Mouse (Mus musculus) c-Kit-positive CD71-negative TER-119-negative erythroid progenitor cells, embryonic 14.5 days (primary cell): ENCODE measurements at regions not wholly inside any gene's neighbourhood (a gene's known extent, or its start where the extent isn't known, plus 50 kb on each side); places are given as distances from the start of the nearest gene placed in this dataset.

Experiments used
- DNase-seq: peaks from one replicate; pipeline ENCODE4 v3.0.0-alpha.2; 2013; ENCODE audit warnings: low read depth

DNA sequence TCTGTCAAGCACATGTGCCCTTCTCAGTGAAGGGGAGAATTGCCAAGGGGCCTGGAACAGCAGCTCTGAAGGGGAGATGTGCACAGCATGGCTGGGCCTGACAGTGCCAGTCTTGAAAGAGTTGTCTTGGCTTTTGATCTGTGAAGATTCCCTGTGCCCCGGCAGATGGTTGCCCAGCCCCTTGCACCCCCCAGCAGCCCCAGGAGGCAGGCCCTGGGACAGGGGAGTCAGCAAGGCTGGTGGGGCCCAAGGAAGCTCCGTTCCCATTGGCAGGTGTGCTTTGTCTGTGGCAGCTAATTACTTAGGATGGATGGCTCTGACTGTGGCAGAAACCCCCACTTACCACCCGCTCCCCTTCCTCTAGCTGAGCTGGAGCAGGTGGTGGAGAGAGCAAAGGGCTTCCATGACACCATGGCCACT, 58.6 kb downstream of the Tspan17 start:
- DNase-seq, result no peak

DNA sequence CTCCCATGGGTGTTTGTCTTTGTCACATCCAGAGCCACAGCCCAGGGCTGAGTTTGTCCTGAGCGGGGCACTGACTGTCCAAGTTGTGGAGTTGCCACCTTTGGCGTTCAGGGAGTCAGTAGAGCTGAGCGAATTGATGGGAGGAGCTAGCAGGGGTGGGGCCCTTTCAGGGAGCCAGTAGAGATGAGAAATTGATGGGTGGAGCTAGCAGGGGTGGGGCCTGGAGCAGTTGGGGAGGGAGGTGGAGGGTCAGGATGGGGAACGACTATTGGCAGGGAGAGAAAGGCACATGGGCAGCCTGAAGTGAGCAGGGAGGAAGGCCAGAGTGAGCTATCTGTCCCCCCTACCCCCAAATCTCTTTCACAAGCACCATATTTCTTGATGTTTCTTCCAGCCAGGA, 62.0 kb downstream of the Tspan17 start:
- DNase-seq, result no peak

DNA sequence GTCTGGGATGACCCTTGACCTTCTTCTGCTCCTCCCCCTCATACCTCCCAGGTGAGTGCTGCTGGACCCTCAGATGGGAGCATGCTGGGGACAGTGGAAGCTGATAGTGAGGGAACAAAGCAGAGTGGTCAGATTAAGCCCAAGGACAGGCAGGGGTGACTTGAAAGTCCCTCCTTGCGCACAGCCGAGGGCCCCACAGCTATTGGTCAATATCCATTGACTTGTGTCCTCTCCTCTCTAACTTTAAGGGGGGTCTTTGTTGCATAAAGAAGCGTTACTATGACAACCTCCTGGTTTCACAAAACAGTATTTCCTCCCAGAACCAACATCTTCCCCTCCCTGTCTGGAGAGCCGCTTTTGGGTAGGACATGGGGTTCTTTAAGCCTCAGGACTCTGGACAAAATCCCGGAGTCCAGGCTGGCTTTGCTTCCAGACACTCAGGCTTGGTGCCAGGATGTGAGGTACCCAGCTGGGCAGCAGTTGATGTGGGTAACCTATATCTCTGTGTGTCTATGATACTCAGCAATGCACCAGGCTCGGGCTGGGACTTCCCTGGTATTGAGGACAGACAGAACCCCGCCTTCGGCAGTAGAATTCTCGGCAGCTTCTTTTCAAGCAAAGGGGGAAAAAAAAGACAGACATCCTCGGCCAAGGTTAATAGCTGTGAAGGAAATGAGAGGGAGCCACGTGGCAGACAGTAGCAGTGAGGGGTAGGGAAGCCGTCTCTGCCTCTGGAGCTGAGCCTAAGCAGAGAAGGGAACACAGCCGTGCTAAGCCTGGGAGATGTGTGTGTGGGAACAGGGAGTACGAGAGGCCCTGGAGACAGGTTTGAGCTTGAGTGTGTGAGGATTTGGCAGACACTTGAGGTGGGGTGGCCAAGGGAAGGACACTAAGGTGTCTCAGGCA, 66.4 kb downstream of the Tspan17 start:
- no peak for DNase-seq

DNA sequence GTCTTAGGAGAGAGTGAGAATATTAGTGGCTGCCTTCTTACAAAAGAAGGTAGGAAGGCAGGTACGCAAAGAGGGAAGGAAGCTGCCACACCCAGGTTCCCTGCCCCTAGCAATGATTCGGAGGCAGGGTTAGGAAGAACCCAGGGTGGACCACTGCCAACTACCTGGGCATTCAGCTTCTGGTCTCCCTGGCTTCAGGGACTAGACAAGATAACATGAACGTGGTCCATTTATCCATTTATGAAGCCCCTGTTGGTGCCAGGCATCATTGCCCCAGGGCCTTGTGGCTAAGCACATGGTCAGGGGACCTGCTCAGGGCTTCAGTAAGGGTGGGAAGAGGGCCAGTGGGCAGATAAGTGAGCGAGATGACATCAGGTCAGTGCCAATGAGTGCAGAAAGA, 73.8 kb downstream of the Tspan17 start:
- DNase-seq, result no peak

DNA sequence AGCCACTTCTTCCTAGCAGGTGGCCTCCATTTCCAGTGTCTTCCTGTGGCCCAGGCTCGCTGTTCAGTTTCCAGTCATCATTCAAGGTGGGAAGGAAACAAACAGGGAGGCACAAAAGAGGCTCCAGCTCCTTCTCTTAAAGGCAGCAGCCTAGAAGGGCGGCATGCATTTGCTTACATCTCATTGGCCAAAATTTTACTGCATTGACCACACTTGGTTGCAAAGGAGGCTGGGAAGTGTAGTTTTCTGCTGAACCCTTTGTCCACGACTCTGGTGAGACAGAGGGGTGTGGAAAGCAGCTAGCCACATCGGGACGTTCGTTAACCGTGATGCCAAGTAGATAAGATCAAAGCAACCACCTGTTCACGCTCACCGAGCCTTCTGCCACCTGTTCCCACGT, 74.9 kb downstream of the Tspan17 start:
- DNase-seq, result no peak

DNA sequence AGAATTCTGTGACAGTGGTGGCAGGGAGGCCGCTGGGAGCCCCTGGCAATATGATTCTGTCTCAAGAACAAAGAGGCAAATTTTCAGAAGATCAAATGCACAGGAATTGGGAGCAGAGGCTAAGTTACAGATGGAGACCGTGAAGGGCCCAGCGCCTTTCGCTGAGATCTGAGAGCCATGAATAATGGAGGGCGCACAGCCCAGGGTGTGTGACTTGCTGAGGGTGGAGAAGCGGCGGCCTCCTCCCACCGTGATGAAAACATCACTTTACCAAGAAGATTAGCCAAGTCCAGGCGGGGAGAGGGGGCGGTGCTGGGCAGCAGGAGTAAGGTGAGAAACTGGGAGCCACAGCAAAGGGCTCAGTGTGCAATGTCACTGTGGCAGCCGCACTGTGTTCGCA, 77.2 kb upstream of the Unc5a start:
- no peak for DNase-seq

DNA sequence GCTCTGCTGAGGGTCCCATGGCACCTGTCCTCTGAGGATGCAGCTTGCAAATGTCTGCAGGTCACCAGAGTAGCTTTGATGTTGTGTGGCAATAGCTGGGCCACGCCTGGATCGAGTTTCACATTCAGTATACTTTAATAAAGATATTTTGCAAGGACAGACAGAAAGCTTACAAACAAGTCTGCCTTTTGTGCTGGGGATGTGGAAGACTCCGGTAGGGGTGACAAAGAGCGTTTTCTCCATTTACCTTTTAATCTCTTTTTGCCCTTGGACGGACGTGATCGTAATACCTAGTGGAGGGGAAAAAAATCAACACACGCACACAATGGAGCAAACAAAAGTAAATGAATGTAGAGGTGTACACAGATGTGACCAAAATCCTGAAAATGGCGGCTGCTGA, 75.3 kb upstream of the Unc5a start:
- no peak for DNase-seq

DNA sequence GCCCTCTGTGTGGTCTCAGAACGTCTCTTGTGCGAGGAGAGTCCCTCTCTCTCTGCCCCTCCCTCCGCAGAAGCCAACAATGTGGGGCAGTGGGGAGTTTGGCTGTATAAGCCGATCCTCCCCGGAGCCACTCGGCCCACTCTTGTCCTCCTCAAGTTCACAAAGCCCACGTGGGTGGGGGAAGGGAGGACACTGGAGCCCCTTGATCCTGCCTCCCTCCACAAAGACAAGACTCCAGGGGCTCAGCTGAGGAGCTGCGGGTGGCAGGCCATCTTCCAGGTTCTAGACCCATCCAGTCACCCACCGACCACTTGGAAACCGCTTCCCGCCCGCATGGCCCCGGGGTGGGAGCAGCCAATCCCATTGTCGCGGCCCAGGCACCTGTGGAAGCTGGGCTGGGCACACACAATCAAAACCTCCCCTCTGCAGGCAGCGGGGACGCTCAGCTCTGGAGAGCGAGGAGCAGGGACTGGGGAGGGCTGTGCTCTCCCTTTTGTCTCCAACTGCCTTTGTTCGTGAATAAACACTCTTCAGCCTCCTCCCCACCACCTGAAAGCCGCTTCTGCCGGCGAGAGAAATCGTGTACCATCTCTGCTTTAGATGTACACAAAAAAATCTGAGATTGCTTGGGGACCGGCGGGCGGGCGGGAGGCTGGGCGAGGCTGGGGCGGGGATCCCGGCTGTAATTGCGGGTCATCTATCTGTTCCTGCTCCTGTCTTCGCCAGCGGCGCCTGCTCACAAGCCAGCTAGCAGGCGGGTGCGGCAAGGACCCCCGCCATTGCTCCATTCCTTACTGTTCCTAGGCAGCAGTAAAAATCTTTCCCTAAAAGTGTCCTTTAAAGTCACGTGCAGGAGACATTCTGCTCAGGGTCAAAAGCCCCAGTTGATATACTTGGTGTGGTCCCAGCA, 74.7 kb upstream of the Unc5a start:
- no peak for DNase-seq

DNA sequence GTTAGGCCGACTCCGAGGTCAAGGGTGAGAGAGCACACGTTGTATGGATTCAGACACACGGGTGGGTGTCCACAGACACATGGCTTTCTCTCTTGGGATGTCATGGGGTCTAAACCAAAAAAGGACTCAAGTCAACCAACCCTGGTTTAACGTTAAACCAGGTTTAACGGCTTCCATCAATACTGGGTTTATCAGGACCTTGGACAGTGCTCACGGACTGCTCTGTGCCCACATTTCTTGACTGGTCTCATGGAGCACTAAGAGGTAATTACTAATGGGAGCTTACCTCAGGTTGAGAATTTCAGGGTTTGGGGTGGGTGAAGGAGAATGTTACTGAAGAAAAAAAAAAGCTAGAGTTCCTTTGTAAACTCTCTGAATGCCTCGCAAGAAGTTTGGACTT, 72.7 kb upstream of the Unc5a start:
- DNase-seq, result peak; percentile 33

DNA sequence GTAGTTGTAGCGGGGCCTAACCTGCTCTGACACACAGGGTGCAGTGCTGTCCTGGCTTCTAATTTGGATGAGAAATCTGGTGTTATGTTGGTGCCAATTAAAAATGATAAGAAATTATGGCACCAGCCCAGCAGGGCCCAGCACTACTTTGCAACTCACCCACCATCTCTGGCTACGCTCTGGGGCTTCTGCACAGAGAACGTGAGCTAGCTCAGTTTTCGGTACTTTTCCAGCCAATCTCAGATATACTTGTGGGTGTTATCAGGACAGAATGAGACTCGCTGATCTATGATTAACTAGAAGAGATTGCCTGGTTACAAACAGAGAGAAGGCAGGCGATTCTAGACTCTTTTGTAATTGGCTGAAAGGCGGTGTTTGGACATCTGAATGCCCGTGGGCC, 71.6 kb upstream of the Unc5a start:
- no peak for DNase-seq

DNA sequence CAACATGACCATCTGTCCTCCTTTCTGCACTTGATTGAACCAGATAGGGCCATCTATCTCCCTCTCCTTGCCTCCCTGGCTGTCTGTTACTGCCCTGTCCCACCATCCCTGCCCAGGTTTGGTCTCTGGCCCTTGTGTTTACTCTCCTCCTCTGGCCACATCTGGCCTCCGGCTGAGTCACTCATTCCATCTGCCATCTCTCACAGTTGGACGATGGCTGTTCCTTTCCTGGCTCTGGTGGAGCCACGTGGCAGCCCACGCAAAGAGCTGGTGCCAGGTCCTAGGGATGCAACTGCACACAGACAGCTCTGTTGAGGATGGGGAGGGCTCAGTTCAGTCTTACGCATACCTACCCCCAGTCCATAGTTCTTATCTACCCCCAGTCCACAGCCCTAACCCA, 69.9 kb upstream of the Unc5a start:
- DNase-seq, result no peak

DNA sequence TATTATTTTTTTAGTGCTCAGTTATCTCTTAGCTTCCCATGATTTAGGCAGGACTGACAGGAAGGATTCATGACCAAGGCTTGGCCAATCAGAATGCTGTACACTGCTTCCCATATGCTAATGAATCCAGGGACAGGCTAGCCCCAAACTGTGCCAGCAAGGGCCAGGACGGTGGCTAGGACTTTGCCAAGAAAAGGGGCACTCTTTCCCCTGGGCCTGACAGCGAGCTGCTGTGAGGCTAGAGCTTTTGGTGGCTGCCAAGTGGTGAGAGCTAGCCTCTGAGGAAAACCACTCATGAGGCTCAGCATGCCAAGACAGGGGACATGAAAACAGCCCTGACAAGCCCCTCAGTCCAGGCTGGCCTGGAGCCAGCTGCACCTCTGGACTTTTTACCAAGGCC, 69.0 kb upstream of the Unc5a start:
- DNase-seq, result no peak

DNA sequence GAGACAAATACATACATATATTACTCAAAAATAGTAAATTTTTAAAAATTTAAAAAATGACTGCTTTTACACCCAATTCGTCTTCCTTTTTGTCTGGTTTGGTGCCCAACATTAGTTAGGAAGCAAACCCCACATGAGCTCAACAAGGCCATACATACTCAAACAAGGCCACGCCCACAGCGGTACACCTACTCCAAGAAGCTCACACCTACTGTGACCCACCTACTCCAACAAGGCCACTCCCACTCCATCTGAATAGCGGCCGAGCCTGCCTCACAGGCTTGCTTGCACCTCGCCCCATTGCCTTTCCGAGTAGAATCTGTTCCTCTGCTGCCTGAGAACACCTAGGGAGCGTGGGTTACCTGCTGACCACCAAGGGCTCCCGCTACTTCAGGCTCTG, 66.4 kb upstream of the Unc5a start:
- DNase-seq, result no peak

DNA sequence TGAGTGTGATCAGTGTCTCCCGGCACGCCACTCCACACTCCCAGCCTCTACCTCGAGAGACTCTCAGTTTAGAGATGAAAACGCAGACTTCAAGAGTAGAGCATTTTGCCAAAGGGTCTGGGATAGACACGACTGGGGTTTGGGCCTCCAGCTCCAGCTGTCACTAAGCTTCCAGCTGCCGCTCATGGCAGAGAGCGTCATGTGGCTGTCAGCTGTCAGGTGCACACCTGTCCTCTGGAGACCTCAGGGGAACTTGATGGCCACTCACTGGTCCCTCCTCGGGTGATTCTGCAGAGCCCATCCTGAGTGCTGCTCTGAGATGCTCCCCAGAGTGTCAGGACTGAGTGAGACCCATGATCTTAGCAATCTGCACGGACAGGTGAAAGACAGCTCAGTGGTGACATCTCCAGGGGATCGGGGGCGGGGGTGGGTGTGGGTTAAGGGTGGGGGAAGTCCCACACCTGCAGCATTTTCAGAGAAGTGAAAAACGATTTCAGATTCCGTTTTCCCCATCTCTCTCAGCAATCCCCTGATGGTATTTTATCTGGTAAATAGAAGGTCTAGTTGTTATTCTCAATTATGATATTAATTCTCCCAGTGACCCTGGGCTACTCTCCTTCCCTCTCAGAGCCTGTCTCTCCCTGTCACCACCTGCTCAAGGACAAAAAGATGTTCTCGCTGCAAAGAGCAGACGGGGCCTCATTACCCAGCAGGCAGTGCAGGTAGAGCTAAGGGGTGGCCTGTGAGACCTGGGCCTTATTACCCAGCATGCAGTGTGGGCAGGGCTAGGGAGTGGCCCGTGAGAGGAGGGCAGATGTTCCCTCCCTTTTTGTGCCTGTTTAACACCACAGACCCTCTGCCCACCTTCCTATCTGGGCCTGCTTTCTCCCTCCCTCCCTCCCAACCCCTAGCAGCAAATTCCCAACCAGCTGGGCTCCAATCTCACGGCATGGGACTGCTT, 65.2 kb upstream of the Unc5a start:
- no peak for DNase-seq

DNA sequence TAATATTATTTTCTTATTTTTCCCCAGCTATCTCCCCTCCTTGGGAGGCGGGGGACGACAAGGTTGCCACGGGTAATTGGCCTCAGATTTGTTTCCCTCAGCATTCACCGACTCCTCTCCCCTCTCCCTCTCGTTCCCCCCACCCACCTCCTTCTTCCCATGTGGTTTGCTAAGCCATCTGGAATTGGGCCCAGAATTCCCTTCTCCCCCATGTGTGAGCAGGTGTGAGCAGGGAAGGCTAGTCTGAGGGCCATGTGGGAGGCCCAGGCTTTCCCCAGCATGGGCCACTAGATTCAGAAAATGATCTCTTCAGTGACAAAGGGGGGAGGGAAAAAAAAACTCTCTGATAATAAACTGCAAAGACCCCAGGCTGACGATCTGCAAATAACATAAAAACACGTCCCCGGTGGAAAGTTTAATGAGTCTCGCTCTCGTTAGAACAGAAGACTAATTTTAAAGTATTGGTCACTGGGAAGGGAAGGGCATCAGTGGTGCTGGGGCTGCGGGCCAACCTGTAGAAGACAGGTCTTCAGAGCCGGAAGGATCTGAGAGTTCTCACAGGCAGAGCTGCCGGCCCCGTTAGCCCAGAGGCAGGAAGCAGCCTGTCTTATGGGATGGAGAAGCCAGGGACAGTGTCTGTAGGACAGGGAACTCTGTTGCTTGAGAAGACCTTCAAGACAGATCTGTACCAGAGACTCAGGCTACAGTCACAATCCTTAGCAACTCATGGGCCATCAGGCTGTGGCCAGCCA, 64.3 kb upstream of the Unc5a start:
- DNase-seq, result no peak

DNA sequence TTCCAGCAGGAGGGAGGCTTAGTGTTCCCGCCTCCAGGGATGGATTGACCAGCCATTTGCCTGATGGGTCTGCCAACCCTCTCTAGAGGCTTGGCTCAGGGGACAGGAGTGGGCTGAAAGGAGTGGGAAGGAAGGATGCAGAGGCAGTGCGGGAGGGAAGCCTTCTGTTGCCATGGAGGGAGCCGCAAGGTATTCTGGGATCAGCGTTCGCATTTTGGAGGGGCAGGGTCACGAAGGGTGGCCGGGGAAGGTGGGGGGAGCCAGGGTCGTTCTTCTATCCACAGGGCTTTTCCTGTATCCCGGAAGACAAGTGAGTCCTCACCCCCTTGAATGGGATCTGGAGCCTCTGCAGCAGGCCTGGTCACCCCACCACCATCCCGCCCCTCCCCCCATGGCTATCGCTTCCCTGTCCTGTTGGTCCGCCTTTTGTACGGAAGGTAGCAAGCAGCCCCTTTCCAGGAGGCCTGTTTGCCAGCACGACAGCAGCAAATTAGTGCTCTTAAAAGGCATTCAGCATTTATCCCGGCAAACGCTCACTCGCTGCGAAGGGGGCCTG, 61.8 kb upstream of the Unc5a start:
- DNase-seq, result no peak

DNA sequence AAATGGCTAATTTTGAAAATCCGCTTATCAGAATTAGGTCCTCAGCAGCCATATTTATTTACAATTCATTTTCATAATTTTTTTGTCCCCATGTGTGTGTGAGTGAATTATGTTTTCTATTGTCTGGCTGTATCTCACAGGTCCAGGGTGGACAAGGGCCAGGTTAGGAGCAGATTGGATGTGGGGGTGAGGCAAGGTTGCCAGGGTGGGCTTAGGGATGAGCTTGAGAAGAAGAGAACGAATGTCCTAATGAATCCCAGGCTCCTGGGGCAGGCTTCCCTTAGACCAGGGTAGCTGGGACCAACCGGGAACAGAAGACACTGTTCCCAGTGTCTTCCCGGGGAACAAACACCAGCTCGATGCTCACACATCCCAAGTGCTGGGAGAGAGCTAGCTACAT, 61.2 kb upstream of the Unc5a start:
- DNase-seq, result no peak

DNA sequence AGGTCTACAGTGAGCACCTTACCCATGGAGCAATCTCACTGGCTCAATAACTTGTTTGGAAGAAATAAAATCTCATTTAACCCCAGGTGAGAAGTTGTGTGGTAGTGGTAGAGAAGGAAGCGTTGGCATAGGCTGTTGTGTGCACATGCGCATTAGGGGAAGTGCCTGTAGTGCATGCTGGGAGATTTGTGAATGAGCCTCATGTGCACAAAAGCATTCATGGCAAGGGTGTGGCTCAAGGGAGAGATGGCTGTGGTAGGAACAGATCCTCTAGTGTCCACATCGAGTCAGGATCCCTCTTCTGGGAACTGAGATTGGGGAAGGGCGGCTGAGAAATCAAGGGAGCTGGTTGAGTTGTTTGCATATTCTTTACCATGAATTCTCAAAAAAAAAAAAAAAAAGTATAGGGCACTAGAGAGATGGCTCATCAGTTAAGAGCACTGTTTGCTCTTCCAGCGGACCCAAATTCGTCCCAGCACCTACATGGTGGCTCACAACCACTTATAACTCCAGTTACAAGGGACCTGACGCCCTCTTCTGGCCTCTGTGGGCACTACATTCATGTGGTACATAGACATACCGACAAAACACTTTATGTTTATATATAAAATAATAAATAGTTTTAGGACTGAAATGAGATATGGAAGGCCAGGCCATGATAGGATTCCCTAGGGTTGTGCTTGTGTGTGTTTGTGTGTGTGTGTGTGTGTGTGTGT, 59.4 kb upstream of the Unc5a start:
- no peak for DNase-seq

DNA sequence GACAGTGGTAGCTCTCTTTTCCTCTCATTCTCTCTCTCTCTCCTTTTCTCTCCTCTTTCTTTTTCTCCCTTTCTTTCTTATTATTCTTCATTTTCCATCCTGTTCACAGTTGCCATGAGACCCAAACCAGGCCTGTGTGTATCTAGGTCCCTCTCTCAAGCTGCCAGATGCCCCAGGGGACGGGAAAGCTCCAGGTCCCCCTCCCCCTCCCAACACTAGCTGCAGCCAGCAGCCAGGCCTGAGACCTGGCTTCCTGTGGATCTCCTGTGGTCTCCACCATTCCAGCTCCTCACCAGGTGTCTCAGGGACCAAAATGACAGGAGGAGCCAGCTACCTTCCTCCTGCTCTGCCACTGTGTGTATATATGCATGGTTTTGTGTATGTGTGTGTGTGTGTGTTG, 56.6 kb upstream of the Unc5a start:
- no peak for DNase-seq

DNA sequence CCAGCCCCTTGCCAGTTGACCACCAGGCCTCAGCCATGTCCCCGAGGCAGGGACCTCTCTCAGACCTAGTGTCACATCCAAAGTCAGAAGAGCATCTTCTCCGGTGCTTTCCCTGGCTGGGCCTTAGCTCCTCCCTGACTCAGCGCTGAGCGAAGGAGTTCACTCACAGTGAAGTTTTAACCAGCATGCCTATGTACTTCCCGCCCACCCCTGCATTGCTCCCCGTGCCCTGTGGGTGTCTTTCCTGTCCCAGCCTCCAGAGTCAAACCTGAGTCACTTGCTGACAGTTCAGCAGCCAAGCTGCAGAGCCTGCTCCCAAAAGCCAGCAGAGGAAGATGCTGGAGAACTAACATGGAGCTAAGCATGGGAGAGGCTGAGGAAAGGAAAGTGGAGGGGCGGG, 55.6 kb upstream of the Unc5a start:
- DNase-seq, result no peak
